Mouse (Mus musculus) brain, embryonic 14.5 days (tissue): Measurements from ENCODE around the gene Pdzrn4.

Experiments used
- CTCF ChIP-seq: fragments of 200-500 bp; IDR thresholded peaks from 2 replicates; pipeline ENCODE4 v1.5.1; 2012; ENCODE audit warnings: inconsistent platforms, mild to moderate bottlenecking, moderate library complexity, borderline replicate concordance; ENCODE audit not compliant: insufficient read depth, insufficient read length; ENCODE audit errors: extremely low read depth
- POLR2A ChIP-seq: fragments of 200-500 bp; IDR thresholded peaks from 2 replicates; pipeline ENCODE4 v1.6.1; 2012; ENCODE audit warnings: mild to moderate bottlenecking, inconsistent platforms, borderline replicate concordance; ENCODE audit not compliant: poor library complexity, insufficient read depth, insufficient read length, severe bottlenecking; ENCODE audit errors: extremely low read depth

- TF ChIP-seq CTCF, result no peak
- TF ChIP-seq POLR2A, result no peak
These were observed 190.8 kb downstream of the Pdzrn4 start for GRCm38 (mm10) chr15:92587431-92587830.
